Mouse (Mus musculus): Measurements from ENCODE around the gene Aicda.

GRCm38 (mm10) chr6:122599054-122599737 is 45.6 kb downstream of the Aicda start:
- TF ChIP-seq CTCF (IDR thresholded peaks at IDR 0.05; ENCODE audit: low read depth) (no peak), EP300 (IDR thresholded peaks at IDR 0.05; ENCODE audit: low read depth) (no peak)

Measured in heart, postnatal 0 days (tissue).